Mouse (Mus musculus) lung, postnatal 0 days (tissue): ENCODE results near the gene Slc35e3. TPM values are rescaled to one million over a fixed set of nuclear protein-coding genes. Genes with fewer than 3 reads are reported as not detected.

Experiments
- ATAC-seq: fragments of 200-750 bp; cut with Nextera tagmentation; 2 replicates; pipeline ENCODE4 v1.8.0; 2017; ENCODE audit warnings: moderate library complexity
- DNase-seq: peaks from one replicate; pipeline ENCODE4 v3.0.0-alpha.2; 2016; ENCODE audit warnings: low spot score
- H3K27ac ChIP-seq: fragments of 300-500 bp; sonication (generic); 2 replicates; pipeline ENCODE4 v1.5.1; 2014; ENCODE audit warnings: antibody characterized with exemption, mild to moderate bottlenecking, low read length, mixed read lengths
- H3K27me3 ChIP-seq: fragments of 300-500 bp; sonication (generic); replicated peaks from 2 replicates; pipeline ENCODE4 v1.6.1; 2014; ENCODE audit warnings: low read length, mixed read lengths; ENCODE audit not compliant: insufficient read depth
- H3K36me3 ChIP-seq: fragments of 300-500 bp; sonication (generic); 2 replicates; pipeline ENCODE4 v1.6.1; 2014; ENCODE audit warnings: low read length, mixed read lengths; ENCODE audit not compliant: insufficient read depth
- H3K4me1 ChIP-seq: fragments of 300-500 bp; sonication (generic); 2 replicates; pipeline ENCODE4 v1.6.1; 2014; ENCODE audit warnings: antibody characterized with exemption, low read depth, low read length, mixed read lengths; ENCODE audit not compliant: insufficient read depth
- H3K4me2 ChIP-seq: fragments of 300-500 bp; sonication (generic); replicated peaks from 2 replicates; pipeline ENCODE4 v1.6.1; 2014; ENCODE audit warnings: low read depth, mild to moderate bottlenecking, low read length, moderate library complexity, mixed read lengths
- H3K4me3 ChIP-seq: fragments of 300-500 bp; sonication (generic); 2 replicates; pipeline ENCODE4 v1.5.1; 2014; ENCODE audit warnings: low read depth, low read length
- H3K9ac ChIP-seq: fragments of 300-500 bp; sonication (generic); replicated peaks from 2 replicates; pipeline ENCODE4 v1.6.1; 2014; ENCODE audit warnings: low read depth, mild to moderate bottlenecking
- H3K9me3 ChIP-seq: fragments of 300-500 bp; sonication (generic); 2 replicates; pipeline ENCODE4 v1.6.1; 2016; ENCODE audit warnings: low read length, mixed read lengths
- CTCF ChIP-seq: IDR thresholded peaks from 2 replicates; pipeline ENCODE4 v1.5.1; 2016; ENCODE audit warnings: antibody characterized with exemption, mild to moderate bottlenecking
- EP300 ChIP-seq: IDR thresholded peaks from 2 replicates; pipeline ENCODE4 v1.6.1; 2016; ENCODE audit warnings: antibody characterized with exemption, mild to moderate bottlenecking, control low read depth
- WGBS: fragments of 180-500 bp; shearing (Covaris S2); extraction: QIAGEN DNeasy Blood & Tissue Kit; methylation state at CpG from one replicate; pipeline ENCODE4 v1.1.7; 2014; 5-methylcytosine and 5-hydroxymethylcytosine counted together
- polyA plus RNA-seq: library from polyadenylated mRNA; unstranded; fragments of >200 nt; fragmentation: Nextera tagmentation; extraction: Ambion mirVana; gene quantifications from 2 replicates; pipeline ENCODE4 v1.2.1, GENCODE M21; 2015

The Slc35e3 gene
- polyA plus RNA-seq, 1 experiment from 2014 or later = 17.2 TPM

GRCm38 (mm10) chr10:117769541-117770285 lies 23.5 kb upstream of the Slc35e3 start:
- no peak overlapping the region for H3K27ac ChIP-seq
- H3K9me3 ChIP-seq = no peaks in the 10 kb centered on the region
- DNase-seq (no peak), ATAC-seq (no peak)
- H3K4me3 ChIP-seq = no peak overlapping the region
- H3K4me1 ChIP-seq = no peaks in the 10 kb centered on the region
- no peak overlapping the region for H3K4me2 ChIP-seq
- TF ChIP-seq EP300 = no peak
- no peak for TF ChIP-seq CTCF
- H3K36me3 ChIP-seq = peaks cover 45% of the 10 kb centered on the region
- WGBS = 92% methylated on average over 9 of the region's 9 CpGs
- H3K27me3 ChIP-seq = no peaks in the 10 kb centered on the region
- no peak overlapping the region for H3K9ac ChIP-seq

GRCm38 (mm10) chr10:117768141-117768440 lies 21.9 kb upstream of the Slc35e3 start:
- DNase-seq (no peak), ATAC-seq (no peak)
- H3K4me1 ChIP-seq = no peaks in the 10 kb centered on the region
- WGBS = 86% methylated on average over 7 of the region's 7 CpGs
- no peak overlapping the region for H3K9ac ChIP-seq
- TF ChIP-seq CTCF = no peak
- TF ChIP-seq EP300 = no peak
- H3K4me3 ChIP-seq = no peak overlapping the region
- no peak overlapping the region for H3K4me2 ChIP-seq
- peaks cover 34% of the 10 kb centered on the region for H3K36me3 ChIP-seq
- H3K27me3 ChIP-seq = no peaks in the 10 kb centered on the region
- H3K9me3 ChIP-seq = no peaks in the 10 kb centered on the region
- H3K27ac ChIP-seq = no peak overlapping the region

DNA sequence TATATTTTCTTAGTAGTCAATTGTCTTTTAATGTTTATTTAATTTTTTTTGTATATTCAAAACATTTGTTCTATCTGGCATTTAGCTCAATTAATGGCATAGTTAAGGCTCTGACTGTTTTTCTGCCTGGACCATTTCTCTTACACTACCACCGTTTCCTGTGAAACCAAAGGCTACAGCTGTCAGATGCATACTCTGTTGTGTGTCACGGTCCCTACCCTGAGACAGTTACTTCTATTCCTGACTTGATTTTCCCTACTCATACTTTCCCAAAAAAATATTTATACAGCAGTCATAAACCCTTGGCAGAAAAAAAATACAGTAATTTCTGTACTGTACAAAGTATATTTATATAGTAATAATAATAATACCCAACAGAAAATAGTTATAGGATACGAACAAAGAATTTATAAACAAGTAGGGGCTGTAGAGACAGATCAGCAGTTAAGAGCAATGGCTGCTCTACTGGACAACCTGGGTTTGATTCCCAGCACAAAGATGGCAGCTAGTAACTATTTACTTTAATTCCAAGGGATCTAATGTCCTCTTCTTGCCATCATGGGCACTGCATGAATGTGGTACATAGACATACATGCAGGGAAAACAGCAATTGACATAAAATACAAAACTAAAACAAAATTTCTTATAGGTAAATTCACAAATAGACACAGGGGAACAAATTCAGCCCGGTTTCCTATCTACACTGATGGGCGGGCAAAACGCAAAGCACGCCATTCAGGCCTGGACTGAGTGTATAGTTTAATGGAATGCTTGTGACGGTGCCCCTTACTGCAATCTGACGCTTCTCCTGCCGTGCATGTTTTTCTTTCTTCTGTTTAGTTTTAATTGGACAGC lies 21.3 kb upstream of the Slc35e3 start:
- Histone ChIP-seq H3K9me3 (no peaks in the 10 kb centered on the region), H3K4me1 (no peaks in the 10 kb centered on the region), H3K27me3 (no peaks in the 10 kb centered on the region), H3K4me2 (no peak overlapping the region), H3K36me3 (peaks cover 29% of the 10 kb centered on the region), H3K9ac (no peak overlapping the region), H3K27ac (no peak overlapping the region), H3K4me3 (no peak overlapping the region)
- WGBS = 84% methylated on average over 10 of the region's 10 CpGs
- DNase-seq = no peak
- TF ChIP-seq CTCF (no peak), EP300 (no peak)
- ATAC-seq = no peak

- DNase-seq = no peak
Measured at GRCm38 (mm10) chr10:117766896-117767160, 20.7 kb upstream of the Slc35e3 start.

DNA sequence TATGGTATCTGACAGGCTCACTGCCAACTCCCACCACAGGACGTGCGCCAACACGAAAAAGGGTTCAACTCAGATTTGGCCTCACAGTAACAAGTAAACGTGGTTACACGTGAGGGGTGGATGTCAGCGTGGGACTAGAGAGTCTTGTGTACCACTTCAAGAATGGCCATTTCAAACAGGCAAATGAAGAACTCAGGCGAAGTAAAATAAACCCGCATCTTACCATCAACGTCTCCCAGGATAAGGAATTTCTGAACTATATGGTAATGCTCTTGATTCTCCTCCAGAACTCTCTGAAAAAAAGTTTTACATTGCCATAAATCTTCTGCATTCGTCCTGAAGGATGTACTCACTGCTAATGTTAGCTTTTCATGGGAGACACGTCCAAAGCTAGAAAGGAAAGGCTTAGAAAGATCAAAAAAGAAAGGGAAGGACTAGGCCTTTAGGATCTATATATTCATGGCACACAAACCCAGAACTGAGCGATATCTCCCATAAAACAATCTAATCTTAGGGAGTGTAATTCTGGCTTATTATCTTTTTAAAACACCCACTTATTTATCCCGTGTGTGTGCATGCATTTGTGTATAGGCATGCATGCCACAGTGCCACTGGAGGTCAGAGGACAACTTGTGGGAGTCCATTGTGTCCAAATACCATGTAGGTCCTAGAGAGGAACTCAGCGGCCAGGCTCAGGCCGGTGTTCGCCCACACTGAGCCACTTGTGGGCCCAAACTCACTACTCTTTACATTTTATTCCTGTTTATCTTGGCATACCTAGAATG lies 20.1 kb upstream of the Slc35e3 start:
- H3K9me3 ChIP-seq = no peaks in the 10 kb centered on the region
- no peaks in the 10 kb centered on the region for H3K4me1 ChIP-seq
- ATAC-seq (no peak), DNase-seq (no peak)
- no peak overlapping the region for H3K4me2 ChIP-seq
- WGBS = 84% methylated on average over 16 of the region's 16 CpGs
- peaks cover 23% of the 10 kb centered on the region; the same call in 1 of the 2 replicates for H3K36me3 ChIP-seq
- H3K9ac ChIP-seq = no peak overlapping the region
- no peak overlapping the region for H3K27ac ChIP-seq
- no peak overlapping the region for H3K4me3 ChIP-seq
- TF ChIP-seq EP300 (no peak), CTCF (no peak)
- H3K27me3 ChIP-seq = no peaks in the 10 kb centered on the region

More at GRCm38 (mm10) chr10:117766896-117767160, 20.7 kb upstream of the Slc35e3 start:
- no peaks in the 10 kb centered on the region for H3K4me1 ChIP-seq
- no peak overlapping the region for H3K27ac ChIP-seq
- H3K9me3 ChIP-seq = no peaks in the 10 kb centered on the region
- no peak overlapping the region for H3K9ac ChIP-seq
- H3K4me3 ChIP-seq = no peak overlapping the region
- TF ChIP-seq CTCF = no peak
- TF ChIP-seq EP300 = no peak
- no peak for ATAC-seq
- no peak overlapping the region for H3K4me2 ChIP-seq
- peaks cover 25% of the 10 kb centered on the region for H3K36me3 ChIP-seq
- WGBS = 90% methylated on average over 5 of the region's 5 CpGs
- H3K27me3 ChIP-seq = no peaks in the 10 kb centered on the region
